Mouse (Mus musculus): Measurements from ENCODE around the gene Gm21103. TPM values are rescaled to one million over a fixed set of nuclear protein-coding genes. Genes with fewer than 3 reads are reported as not detected.
"Not testable (repeated sequence)": the region's sequence is repeated elsewhere in the genome, so short reads cannot be mapped to it uniquely, and the experiment has no call there.

The Gm21103 gene
- not detected in 2 replicates for polyA plus RNA-seq (2015; fragmentation: Nextera tagmentation; extraction: Ambion mirVana)

DNA sequence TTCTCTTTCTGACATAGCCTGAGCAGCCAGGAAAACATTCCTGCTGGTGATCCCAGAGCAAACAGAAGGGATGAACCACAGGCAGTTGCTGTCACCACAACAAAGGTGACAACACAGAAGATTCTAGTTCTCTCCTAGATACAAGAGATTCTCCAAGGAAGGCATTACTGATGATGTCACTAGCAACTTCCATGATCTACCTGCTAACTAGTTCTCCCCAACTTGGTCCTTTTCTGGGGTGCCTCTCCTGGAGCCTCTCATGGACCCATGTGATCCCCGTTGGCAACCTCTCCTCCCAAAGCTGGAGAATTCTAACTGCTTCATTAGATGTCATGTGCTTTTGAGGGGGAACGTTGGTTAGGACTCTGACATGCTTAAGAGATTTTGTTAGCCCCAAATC is at the start of gene Gm21103:
Gene Gm21103 (minus strand): TSS at position 101 of the 400 bp plus-strand sequence.
- not testable (repeated sequence) for H3K4me1 ChIP-seq; H3K4me2 ChIP-seq; H3K36me3 ChIP-seq; H3K4me3 ChIP-seq; ATAC-seq (ENCODE audit: insufficient number of reproducible peaks, insufficient read depth, low FRiP score, low TSS enrichment, low read depth); H3K9ac ChIP-seq; H3K27me3 ChIP-seq; H3K9me3 ChIP-seq; H3K27ac ChIP-seq
- 92% methylated on average over 2 of the region's 2 CpGs for WGBS

DNA sequence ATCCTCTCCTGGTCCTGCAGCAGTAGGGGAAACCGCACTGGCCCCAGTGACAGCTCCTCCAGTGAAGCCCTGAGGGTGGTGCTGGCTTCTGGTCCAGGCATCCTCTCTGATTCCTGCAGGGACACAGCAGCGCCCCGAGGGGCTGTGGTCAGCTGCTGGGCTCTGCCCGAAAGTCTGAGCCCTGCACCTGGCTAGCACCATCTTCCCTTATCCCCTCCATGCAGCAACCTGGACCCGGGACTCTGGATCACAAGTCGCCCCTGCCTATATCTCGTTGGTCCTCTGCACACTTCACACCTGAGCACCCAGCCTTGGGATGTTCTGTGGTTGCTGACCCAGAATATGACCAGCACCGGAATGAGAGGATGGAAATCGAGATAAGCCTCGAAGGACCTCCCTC is 38.9 kb upstream of the Gm21103 start, which contains the start of gene Gm3618:
Gene Gm3618 (minus strand): TSS at position 101 of the 400 bp plus-strand sequence.
- H3K9me3 ChIP-seq; H3K36me3 ChIP-seq; H3K9ac ChIP-seq; ATAC-seq (ENCODE audit: insufficient number of reproducible peaks, insufficient read depth, low FRiP score, low TSS enrichment, low read depth); H3K4me2 ChIP-seq; H3K4me1 ChIP-seq; H3K27me3 ChIP-seq; H3K27ac ChIP-seq; H3K4me3 ChIP-seq: not testable (repeated sequence)
- no CpG with 5 or more reads among the region's 10 CpGs for WGBS

GRCm38 (mm10) chr14:6286931-6287715 is 17.5 kb downstream of the Gm21103 start, which contains the start of gene Gm3411:
Gene Gm3411 (minus strand): TSS chr14:6287250.
- H3K27ac ChIP-seq; ATAC-seq (ENCODE audit: insufficient number of reproducible peaks, insufficient read depth, low FRiP score, low TSS enrichment, low read depth); H3K36me3 ChIP-seq; H3K4me1 ChIP-seq; H3K9me3 ChIP-seq; H3K27me3 ChIP-seq: not testable (repeated sequence)
- Histone ChIP-seq H3K4me3 (peak within 1 kb of the TSS; percentile 53), H3K4me2 (peak within 1 kb of the TSS; percentile 72), H3K9ac (peak within 1 kb of the TSS; percentile 69)
- 2% methylated on average over 53 of the region's 57 CpGs for WGBS

Other genes starting within 250 kb of the Gm21103 start
- gene Gm6337, start 246.6 kb downstream of the Gm21103 start, polyA plus RNA-seq (2015; fragmentation: Nextera tagmentation; extraction: Ambion mirVana) = not detected in 2 replicates
- gene Gm8206, start 210.9 kb downstream of the Gm21103 start, polyA plus RNA-seq (2015; fragmentation: Nextera tagmentation; extraction: Ambion mirVana) = 0.98 and 2.1 TPM in 2 replicates
- 1.6 and 2.2 TPM in 2 replicates for gene Gm3468, start 196.2 kb downstream of the Gm21103 start, polyA plus RNA-seq (2015; fragmentation: Nextera tagmentation; extraction: Ambion mirVana)
- gene Gm3476, start 179.0 kb downstream of the Gm21103 start, polyA plus RNA-seq (2015; fragmentation: Nextera tagmentation; extraction: Ambion mirVana) = not detected in 2 replicates
- not detected in 2 replicates for gene Gm21560, start 85.6 kb downstream of the Gm21103 start, polyA plus RNA-seq (2015; fragmentation: Nextera tagmentation; extraction: Ambion mirVana)
- gene Gm3411, start 17.6 kb downstream of the Gm21103 start, polyA plus RNA-seq (2015; fragmentation: Nextera tagmentation; extraction: Ambion mirVana) = 1.3 and 1.7 TPM in 2 replicates
- not detected in 2 replicates for gene Gm3618, start 38.8 kb upstream of the Gm21103 start, polyA plus RNA-seq (2015; fragmentation: Nextera tagmentation; extraction: Ambion mirVana)
- not detected in 2 replicates for gene Gm16440, start 85.5 kb upstream of the Gm21103 start, polyA plus RNA-seq (2015; fragmentation: Nextera tagmentation; extraction: Ambion mirVana)
- 1.6 and 1.8 TPM in 2 replicates for gene Gm3591, start 107.6 kb upstream of the Gm21103 start, polyA plus RNA-seq (2015; fragmentation: Nextera tagmentation; extraction: Ambion mirVana)
- not detected in 2 replicates for gene Gm3594, start 139.8 kb upstream of the Gm21103 start, polyA plus RNA-seq (2015; fragmentation: Nextera tagmentation; extraction: Ambion mirVana)
- not detected in 2 replicates for gene Gm8356, start 232.4 kb upstream of the Gm21103 start, polyA plus RNA-seq (2015; fragmentation: Nextera tagmentation; extraction: Ambion mirVana)